Mouse (Mus musculus) bone marrow, adult 2 months (tissue): Measurements from ENCODE around the gene Zfp2.
A peak's percentile ranks its signal among the peaks of the same experiment; 100 is the strongest.

Experiments used
- CTCF ChIP-seq: fragments of 200-500 bp; IDR thresholded peaks from 2 replicates; pipeline ENCODE4 v1.5.1; 2011; ENCODE audit warnings: low read length, control low read depth; ENCODE audit not compliant: control insufficient read depth, insufficient read depth
- POLR2A ChIP-seq: fragments of 200-500 bp; IDR thresholded peaks from 2 replicates; pipeline ENCODE4 v1.6.1; 2011; ENCODE audit warnings: low read depth, mild to moderate bottlenecking, control low read depth, low read length, borderline replicate concordance; ENCODE audit not compliant: control insufficient read depth

DNA sequence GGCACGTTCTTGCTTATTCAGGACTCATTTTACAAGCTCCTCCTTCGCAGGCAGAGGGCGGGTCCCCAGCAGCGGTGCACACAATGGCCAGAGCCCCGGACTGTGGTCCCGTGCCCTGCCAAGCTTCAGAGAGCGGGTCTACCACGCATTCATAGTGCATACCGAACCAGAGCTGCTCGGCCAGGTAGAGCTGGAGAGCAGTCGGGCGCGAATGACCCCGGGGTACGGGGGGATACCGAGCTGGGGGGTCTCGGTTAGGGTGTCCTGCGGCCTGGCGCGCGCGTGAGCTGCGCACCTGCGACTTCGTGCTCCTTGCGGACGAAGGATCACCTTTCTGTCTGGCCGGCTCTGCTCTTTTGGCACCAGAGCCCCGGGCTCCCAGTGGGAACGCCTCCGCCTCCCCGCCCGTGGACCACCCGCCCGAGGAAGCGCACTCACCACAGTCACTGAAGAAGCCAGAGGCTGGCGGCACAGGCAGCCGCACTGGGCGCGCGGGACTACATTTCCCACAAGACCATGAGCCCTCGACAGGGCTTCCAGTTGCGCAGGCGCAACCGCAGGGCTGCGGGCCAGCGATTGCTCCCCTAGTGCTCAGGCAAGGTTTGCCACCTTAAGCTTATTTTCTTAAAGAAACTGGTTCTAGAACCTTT lies at the start of gene Zfp2:
- peak; percentile 31; the same call in 1 of the 2 replicates for TF ChIP-seq CTCF
- no peak; the same call in 1 of the 2 replicates for TF ChIP-seq POLR2A
